Mouse (Mus musculus) midbrain, embryonic 15.5 days (tissue): ENCODE results near the gene Lrmda. TPM values are rescaled to one million over a fixed set of nuclear protein-coding genes. Genes with fewer than 3 reads are reported as not detected.

Experiments
- ATAC-seq: fragments of 200-750 bp; cut with Nextera tagmentation; replicated peaks from 2 replicates; pipeline ENCODE4 v1.8.0; 2017; ENCODE audit warnings: moderate TSS enrichment
- H3K27ac ChIP-seq: fragments of 300-500 bp; sonication (generic); 2 replicates; pipeline ENCODE4 v1.5.1; 2015; ENCODE audit warnings: mild to moderate bottlenecking, inconsistent platforms
- H3K27me3 ChIP-seq: fragments of 300-500 bp; sonication (generic); replicated peaks from 2 replicates; pipeline ENCODE4 v1.6.1; 2015; ENCODE audit warnings: inconsistent platforms
- H3K36me3 ChIP-seq: fragments of 300-500 bp; sonication (generic); replicated peaks from 2 replicates; pipeline ENCODE4 v1.6.1; 2015; ENCODE audit warnings: inconsistent platforms
- H3K4me1 ChIP-seq: fragments of 300-500 bp; sonication (generic); 2 replicates; pipeline ENCODE4 v1.6.1; 2015; ENCODE audit warnings: inconsistent platforms
- H3K4me2 ChIP-seq: fragments of 300-500 bp; sonication (generic); 2 replicates; pipeline ENCODE4 v1.6.1; 2015; ENCODE audit warnings: inconsistent platforms, mild to moderate bottlenecking, moderate library complexity
- H3K4me3 ChIP-seq: fragments of 300-500 bp; sonication (generic); 2 replicates; pipeline ENCODE4 v1.5.1; 2015; ENCODE audit warnings: mild to moderate bottlenecking, inconsistent platforms
- H3K9ac ChIP-seq: fragments of 300-500 bp; sonication (generic); 2 replicates; pipeline ENCODE4 v1.6.1; 2015; ENCODE audit warnings: mild to moderate bottlenecking, inconsistent platforms
- H3K9me3 ChIP-seq: fragments of 300-500 bp; sonication (generic); 2 replicates; pipeline ENCODE4 v1.6.1; 2016; ENCODE audit warnings: inconsistent platforms
- WGBS: fragments of 180-500 bp; shearing (Covaris S2); methylation state at CpG from one replicate; pipeline ENCODE4 v1.1.7; 2015; ENCODE audit warnings: mixed read lengths; 5-methylcytosine and 5-hydroxymethylcytosine counted together
- polyA plus RNA-seq: library from polyadenylated mRNA; unstranded; fragments of >200 nt; fragmentation: Nextera tagmentation; extraction: Ambion mirVana; gene quantifications from 2 replicates; pipeline ENCODE4 v1.2.1, GENCODE M21; 2015

Lrmda gene
- polyA plus RNA-seq, 1 experiment from 2014 or later, result 0.31 TPM

DNA sequence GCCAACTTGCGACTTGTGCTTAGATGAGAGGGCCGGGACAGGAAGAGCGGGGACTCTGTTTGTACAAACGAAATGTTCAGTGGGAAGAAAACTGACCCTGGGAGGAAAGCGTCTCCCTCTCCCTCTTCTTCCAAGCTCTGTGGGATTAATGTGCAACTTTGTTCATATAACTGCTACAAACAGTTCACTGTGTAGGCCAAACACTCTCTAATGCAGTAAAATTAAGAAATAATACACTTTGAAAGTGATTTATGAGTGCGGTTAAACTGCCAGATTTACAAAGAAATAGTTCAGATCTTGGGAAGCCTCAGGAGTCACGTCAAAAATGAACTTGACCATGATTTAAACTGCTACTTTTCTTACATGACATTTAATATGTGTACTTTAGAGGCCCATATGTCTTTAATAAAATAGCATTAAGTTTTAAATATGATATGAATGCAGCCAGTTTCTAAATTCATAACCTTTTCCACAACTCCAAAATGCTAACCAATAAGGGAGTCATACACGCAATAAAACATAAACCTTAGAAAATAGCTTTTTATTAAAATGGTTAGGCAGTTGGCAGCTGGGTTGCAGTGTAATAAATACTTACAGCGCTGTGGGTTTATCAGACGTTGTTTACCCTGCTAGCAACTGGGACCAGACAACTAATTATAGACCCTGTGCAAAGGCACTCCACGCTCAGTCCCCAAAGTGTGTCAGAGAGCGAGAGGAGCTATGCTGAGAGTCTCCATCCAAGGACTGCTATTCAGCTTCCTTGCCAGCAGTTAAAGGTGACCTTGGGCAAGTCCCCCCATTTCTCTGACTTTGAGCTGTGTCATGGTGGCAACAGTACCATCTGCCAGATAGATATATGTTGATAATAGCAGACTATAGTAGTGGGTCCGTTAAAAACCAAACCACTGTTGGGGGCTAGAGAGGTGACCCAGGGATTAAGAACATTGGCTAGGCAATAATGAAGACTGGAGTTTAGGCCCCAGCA is 590.0 kb downstream of the Lrmda start:
- H3K9ac ChIP-seq, result no peak overlapping the region
- no peaks in the 10 kb centered on the region for H3K27me3 ChIP-seq
- H3K4me3 ChIP-seq, result no peak overlapping the region

DNA sequence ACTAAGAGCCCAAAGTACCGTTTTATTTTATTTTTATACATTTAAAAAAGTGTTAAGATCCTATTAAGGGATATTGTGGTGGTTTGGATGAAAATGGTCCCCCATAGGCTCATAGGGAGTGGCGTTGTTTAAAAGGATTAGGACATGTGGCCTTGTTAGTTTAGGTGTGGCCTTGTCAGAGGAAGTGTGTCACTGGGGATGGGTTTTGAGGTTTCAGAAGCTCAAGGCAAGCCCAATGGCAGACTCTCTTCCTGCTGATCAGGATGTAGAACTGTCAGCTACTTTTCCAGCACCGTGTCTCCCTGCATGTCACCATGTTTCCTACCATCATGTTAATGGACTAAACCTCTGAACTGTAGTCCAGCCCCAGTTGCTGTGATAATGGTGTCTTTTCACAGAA is 591.5 kb downstream of the Lrmda start:
- Histone ChIP-seq H3K9ac (no peak overlapping the region), H3K9me3 (no peaks in the 10 kb centered on the region), H3K4me2 (no peak overlapping the region), H3K27me3 (no peaks in the 10 kb centered on the region), H3K36me3 (no peaks in the 10 kb centered on the region), H3K4me3 (no peak overlapping the region), H3K27ac (no peak overlapping the region), H3K4me1 (no peaks in the 10 kb centered on the region)
- ATAC-seq, result no peak
- 82% methylated on average over 3 of the region's 3 CpGs for WGBS

More for the DNA sequence above, 590.0 kb downstream of the Lrmda start:
- no peak for ATAC-seq
- Histone ChIP-seq H3K9me3 (no peaks in the 10 kb centered on the region), H3K36me3 (no peaks in the 10 kb centered on the region), H3K4me1 (no peaks in the 10 kb centered on the region), H3K27ac (no peak overlapping the region), H3K4me2 (no peak overlapping the region)
- WGBS, result 76% methylated on average over 13 of the region's 13 CpGs

DNA sequence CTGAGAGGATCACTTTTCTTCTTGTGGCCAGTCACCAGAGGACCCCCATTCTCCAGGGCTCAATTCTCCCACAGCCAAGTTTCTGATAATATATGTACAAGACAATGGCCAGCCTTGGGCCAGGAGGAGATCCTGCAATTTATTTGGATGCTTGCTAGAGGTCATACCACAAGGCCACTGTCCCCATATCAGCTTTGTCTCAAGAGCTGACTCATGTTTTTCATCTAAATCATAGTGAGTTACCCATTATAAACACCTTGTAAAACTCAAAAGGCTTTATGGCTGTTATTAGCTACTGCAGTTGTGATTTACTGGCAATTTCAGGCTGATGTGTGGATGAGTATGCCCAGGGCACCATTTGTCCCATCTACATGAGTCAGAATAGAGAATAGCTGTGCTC is 600.7 kb downstream of the Lrmda start:
- H3K4me1 ChIP-seq, result no peaks in the 10 kb centered on the region
- H3K36me3 ChIP-seq, result no peaks in the 10 kb centered on the region
- no peak for ATAC-seq
- H3K4me2 ChIP-seq, result no peak overlapping the region
- H3K9ac ChIP-seq, result no peak overlapping the region
- H3K9me3 ChIP-seq, result no peaks in the 10 kb centered on the region
- no peak overlapping the region for H3K4me3 ChIP-seq
- no peak overlapping the region for H3K27ac ChIP-seq
- H3K27me3 ChIP-seq, result no peaks in the 10 kb centered on the region

DNA sequence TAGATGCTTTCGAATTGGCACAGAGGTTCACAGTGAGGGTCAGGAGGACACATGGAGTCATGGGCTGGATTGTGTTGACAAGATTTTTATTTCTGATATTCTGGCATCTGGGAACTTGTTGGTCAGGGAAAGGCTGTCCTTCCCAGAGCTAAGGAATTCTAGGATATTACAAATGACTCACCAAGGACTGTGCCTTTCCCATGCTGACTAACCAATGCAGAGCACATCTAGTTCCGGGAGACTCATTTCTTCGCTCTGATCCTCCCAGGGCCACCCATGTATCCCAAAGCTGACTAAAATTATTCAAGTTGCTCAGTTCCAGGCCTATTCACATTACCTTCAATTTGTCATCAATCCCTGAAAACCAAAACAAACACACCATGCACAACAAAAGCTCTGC is 602.4 kb downstream of the Lrmda start:
- ATAC-seq, result no peak
- Histone ChIP-seq H3K4me2 (no peak overlapping the region), H3K9me3 (no peaks in the 10 kb centered on the region), H3K36me3 (no peaks in the 10 kb centered on the region), H3K4me1 (no peaks in the 10 kb centered on the region), H3K27me3 (no peaks in the 10 kb centered on the region), H3K4me3 (no peak overlapping the region), H3K27ac (no peak overlapping the region), H3K9ac (no peak overlapping the region)
- WGBS, result 94% methylated on average over 3 of the region's 3 CpGs

DNA sequence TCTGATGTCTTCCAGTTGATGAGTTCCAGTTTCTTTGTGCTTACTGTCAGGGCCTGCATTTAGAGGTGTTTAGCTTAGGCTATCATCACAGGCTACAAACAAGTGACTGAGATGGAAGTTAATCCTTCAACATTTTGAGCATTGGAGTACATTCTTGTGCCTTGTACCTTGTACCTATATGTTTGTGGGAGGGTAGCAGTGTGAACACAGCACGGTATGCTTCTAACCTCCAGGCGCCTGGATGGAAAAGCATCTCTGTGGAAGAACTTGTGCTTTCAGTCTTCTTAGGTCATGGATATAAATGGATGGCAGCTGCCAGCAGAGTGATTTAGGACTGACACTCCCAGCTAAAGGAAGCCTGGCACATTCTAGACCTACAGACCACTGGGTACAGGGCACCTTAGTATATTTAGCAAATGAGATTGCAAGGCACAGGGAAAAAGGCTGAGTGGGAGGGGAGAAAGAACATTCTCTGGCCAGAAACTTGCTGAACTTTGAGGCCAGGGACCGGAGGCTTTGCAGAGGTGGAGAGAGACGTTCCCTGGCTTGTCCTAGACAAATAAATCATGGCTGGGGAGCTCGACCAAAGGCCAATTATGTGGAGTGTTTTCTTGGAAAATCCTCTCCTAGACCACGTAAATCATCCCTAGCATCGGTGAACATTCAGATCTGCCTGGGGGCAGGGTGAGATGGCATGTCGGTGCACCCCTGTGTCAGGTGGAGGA is 607.8 kb downstream of the Lrmda start:
- WGBS, result 83% methylated on average over 8 of the region's 8 CpGs
- H3K27me3 ChIP-seq, result no peaks in the 10 kb centered on the region
- no peaks in the 10 kb centered on the region for H3K4me1 ChIP-seq
- H3K4me2 ChIP-seq, result no peak overlapping the region
- H3K9ac ChIP-seq, result no peak overlapping the region
- ATAC-seq, result no peak
- H3K4me3 ChIP-seq, result no peak overlapping the region
- H3K27ac ChIP-seq, result no peak overlapping the region
- H3K9me3 ChIP-seq, result no peaks in the 10 kb centered on the region
- no peaks in the 10 kb centered on the region for H3K36me3 ChIP-seq

DNA sequence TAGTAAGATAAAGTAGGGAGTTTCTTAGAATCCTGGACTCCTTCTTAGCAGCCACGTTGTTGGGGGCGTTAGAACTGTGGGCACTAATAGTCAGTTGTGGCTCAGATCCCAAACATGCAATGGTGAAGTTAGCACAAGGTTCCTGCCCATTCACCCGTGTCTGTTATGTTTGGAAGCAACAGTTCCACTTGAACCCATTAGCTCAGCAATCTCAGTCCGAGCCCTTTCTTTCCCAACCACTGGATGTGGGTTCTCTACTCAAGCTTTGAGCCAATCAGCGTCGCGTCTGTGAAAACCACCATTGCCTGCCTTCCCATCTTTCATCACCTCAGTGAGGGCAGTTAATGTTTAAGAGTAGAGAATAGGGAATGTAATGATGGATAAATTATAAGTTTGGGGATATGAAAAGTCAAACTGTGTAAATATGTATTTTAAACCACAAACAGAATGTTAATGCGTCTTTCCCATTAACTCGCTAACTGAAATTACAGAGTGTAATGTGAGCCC is 610.9 kb downstream of the Lrmda start:
- H3K36me3 ChIP-seq, result no peaks in the 10 kb centered on the region
- no peak overlapping the region for H3K9ac ChIP-seq
- no peaks in the 10 kb centered on the region for H3K27me3 ChIP-seq
- ATAC-seq, result no peak
- 93% methylated on average over 9 of the region's 9 CpGs for WGBS
- H3K27ac ChIP-seq, result no peak overlapping the region
- no peak overlapping the region for H3K4me2 ChIP-seq
- H3K9me3 ChIP-seq, result no peaks in the 10 kb centered on the region
- H3K4me3 ChIP-seq, result no peak overlapping the region
- H3K4me1 ChIP-seq, result no peaks in the 10 kb centered on the region

DNA sequence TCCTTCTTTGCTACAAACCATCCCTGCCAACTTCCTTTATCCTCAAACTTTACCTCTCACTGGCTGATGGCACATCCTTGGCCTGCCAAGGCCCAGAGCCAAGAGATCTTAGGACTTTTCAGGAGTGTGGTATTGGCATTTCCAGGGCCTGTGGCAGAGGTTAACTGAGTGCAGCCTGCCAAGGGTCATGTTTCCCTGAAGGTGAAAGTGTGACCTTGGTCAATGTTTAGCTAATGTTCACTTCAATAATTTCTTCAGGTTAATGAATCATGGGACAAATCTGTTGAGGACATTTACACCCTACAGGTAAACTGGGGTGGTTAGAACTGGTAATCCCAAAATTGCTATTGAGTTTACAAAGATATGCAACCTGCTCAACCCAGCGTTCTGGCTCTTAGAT is 614.1 kb downstream of the Lrmda start:
- Histone ChIP-seq H3K9ac (no peak overlapping the region), H3K4me3 (no peak overlapping the region), H3K36me3 (no peaks in the 10 kb centered on the region), H3K27ac (no peak overlapping the region), H3K27me3 (no peaks in the 10 kb centered on the region), H3K4me2 (no peak overlapping the region), H3K4me1 (no peaks in the 10 kb centered on the region), H3K9me3 (no peaks in the 10 kb centered on the region)
- no peak for ATAC-seq
- 85% methylated on average over 1 of the region's 1 CpGs for WGBS

GRCm38 (mm10) chr14:22643494-22643893 is 624.0 kb downstream of the Lrmda start:
- H3K36me3 ChIP-seq, result no peaks in the 10 kb centered on the region
- H3K9ac ChIP-seq, result no peak overlapping the region
- WGBS, result 84% methylated on average over 4 of the region's 4 CpGs
- no peak for ATAC-seq
- no peak overlapping the region for H3K27ac ChIP-seq
- H3K27me3 ChIP-seq, result no peaks in the 10 kb centered on the region
- no peaks in the 10 kb centered on the region for H3K4me1 ChIP-seq
- no peak overlapping the region for H3K4me3 ChIP-seq
- no peaks in the 10 kb centered on the region for H3K9me3 ChIP-seq
- H3K4me2 ChIP-seq, result no peak overlapping the region

- Histone ChIP-seq H3K9ac (no peak overlapping the region), H3K4me2 (no peak overlapping the region), H3K36me3 (no peaks in the 10 kb centered on the region), H3K27ac (no peak overlapping the region), H3K4me3 (no peak overlapping the region), H3K9me3 (no peaks in the 10 kb centered on the region), H3K27me3 (no peaks in the 10 kb centered on the region), H3K4me1 (no peaks in the 10 kb centered on the region)
- ATAC-seq, result no peak
- WGBS, result 77% methylated on average over 9 of the region's 9 CpGs
Measured at GRCm38 (mm10) chr14:22647879-22648611, 628.5 kb downstream of the Lrmda start.

DNA sequence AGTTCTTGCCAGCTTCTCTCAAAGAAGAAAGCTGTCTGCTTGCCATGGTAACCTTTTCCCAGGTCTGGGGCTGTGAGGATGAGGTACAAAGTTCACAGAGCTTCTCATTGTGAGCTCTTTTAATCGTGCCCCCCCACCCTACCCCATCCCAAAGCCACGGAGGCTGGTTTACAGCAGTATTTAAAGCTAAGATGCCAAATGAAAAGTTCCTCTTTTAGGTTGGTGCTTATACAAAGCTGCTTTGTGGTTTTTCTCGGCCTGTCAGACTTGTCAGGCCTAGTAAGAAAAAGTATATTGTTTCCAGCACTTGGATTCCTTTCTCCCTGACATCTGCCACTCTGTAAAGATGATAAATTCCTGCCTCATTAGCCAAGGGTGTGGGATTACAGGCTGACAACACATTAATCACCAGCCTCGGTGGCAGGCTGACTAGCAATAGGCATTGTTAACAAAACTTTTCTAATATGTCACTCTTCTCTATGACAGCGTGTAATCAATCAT is 629.9 kb downstream of the Lrmda start:
- no peaks in the 10 kb centered on the region for H3K27me3 ChIP-seq
- H3K4me2 ChIP-seq, result no peak overlapping the region
- H3K9me3 ChIP-seq, result no peaks in the 10 kb centered on the region
- no peak overlapping the region for H3K27ac ChIP-seq
- no peak overlapping the region for H3K4me3 ChIP-seq
- ATAC-seq, result no peak
- no peaks in the 10 kb centered on the region for H3K4me1 ChIP-seq
- whole genome bisulfite sequencing, result 18% methylated on average over 5 of the region's 5 CpGs
- no peaks in the 10 kb centered on the region for H3K36me3 ChIP-seq
- no peak overlapping the region for H3K9ac ChIP-seq

DNA sequence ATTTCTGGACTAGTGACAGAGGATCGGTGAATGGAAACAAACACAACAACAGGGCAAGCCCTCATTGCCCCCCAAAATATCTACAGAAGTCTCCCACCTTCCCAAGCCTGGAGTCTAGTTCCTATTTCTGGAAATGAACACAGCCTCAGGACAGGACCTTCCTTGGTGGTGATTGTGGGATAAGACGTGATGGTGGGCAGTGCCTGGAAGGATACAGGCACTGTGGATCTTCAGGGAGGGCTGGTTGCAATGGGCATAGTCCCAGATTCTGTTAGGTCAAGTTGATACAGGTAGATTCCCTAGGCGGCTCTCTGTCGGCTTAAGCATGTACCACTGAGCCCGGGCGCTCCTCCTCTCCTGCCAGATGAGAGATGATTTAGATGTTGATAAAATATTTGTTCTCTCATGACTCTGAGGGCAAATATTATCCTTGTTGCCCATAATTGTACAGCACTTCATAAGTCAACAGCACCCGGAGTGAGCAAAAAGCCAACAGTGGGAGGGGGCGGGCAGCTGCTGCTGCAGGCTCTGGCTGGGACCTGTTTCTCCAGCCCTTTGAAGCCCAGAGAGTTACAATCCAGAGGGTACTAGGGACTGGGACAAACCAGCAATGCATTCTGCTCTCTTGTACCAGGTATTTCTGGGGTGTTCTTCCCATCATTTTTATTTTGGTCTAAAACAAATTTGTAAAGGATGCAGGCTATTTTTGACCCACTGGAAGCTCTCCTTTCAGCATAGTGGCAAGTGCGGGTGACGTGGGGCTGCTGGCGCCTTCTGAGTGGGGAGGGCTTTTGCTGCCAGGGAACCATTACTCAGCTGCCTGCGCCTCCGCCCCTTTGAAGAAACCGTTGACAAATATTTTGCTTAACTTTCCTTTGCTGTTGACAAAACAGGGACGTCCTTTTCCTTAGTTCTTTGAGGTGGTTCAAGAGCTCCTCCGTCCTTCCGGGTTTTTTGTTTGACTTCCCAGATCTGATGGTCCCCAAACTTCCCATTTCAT is 630.8 kb downstream of the Lrmda start:
- Histone ChIP-seq H3K27ac (no peak overlapping the region), H3K9ac (no peak overlapping the region), H3K27me3 (no peaks in the 10 kb centered on the region), H3K9me3 (no peaks in the 10 kb centered on the region), H3K36me3 (no peaks in the 10 kb centered on the region), H3K4me2 (no peak overlapping the region), H3K4me1 (no peaks in the 10 kb centered on the region), H3K4me3 (no peak overlapping the region)
- 75% methylated on average over 17 of the region's 17 CpGs for WGBS
- ATAC-seq, result no peak
